8 mouse cellular contexts compared by ENCODE assay signal in genomic region chr1:180550770-180551169, GRCm38 (mm10). TPM values are rescaled to one million over a fixed set of nuclear protein-coding genes. Genes with fewer than 3 reads are reported as not detected.
DNase-seq lines count a peak whose midpoint lies in the region; ATAC-seq lines count a peak whose summit lies in the region.

No protein-coding gene starts in this region.

- no peak overlapping the region for H3K27ac ChIP-seq in kidney, embryonic 14.5 days (ENCODE audit: low read depth, low read length)
- no peak overlapping the region for H3K27ac ChIP-seq in midbrain, embryonic 13.5 days

- H3K4me3 ChIP-seq in kidney, embryonic 14.5 days (ENCODE audit: low read length), result no peak overlapping the region
- H3K4me3 ChIP-seq in midbrain, embryonic 13.5 days (replicated peaks), result no peak overlapping the region

- peak; percentile 43 for DNase-seq in gastrocnemius, postnatal 10 days
- no peak for DNase-seq in gastrocnemius, adult 8-10 months (ENCODE audit: low spot score in 2 of 2)
- DNase-seq in NIH3T3 (ENCODE audit: low read depth), result peak; percentile 73
- DNase-seq in embryo, embryonic 11.5 days (ENCODE audit: low read depth, low spot score), result peak; percentile 34
- no peak for DNase-seq in right cerebral cortex, postnatal 14 days
- DNase-seq in spleen, postnatal 14 days (ENCODE audit: low spot score in 2 of 2), result no peak

- peak; percentile 53; the same call in 1 of the 2 replicates for ATAC-seq in kidney, embryonic 14.5 days (ENCODE audit: low FRiP score, low TSS enrichment)
- peak; percentile 62 for ATAC-seq in midbrain, embryonic 13.5 days

- peaks cover 11% of the 10 kb centered on the region for H3K4me1 ChIP-seq in kidney, embryonic 14.5 days (ENCODE audit: control insufficient read depth, insufficient read depth, low read length)
- H3K4me1 ChIP-seq in midbrain, embryonic 13.5 days (replicated peaks), result peaks cover 23% of the 10 kb centered on the region

- no peak overlapping the region for H3K9ac ChIP-seq in kidney, embryonic 14.5 days (ENCODE audit: low read depth, low read length)
- H3K9ac ChIP-seq in midbrain, embryonic 13.5 days (replicated peaks), result no peak overlapping the region

- 8% methylated on average over 5 of the region's 5 CpGs for WGBS in kidney, embryonic 14.5 days
- WGBS in midbrain, embryonic 13.5 days, result 13% methylated on average over 5 of the region's 5 CpGs

- 0 out of 2 replicates have a peak, but pooled peaks cover 2% of the 10 kb centered on the region for H3K27me3 ChIP-seq in kidney, embryonic 14.5 days (ENCODE audit: control insufficient read depth, insufficient read depth, low read length)
- H3K27me3 ChIP-seq in midbrain, embryonic 13.5 days, result peaks cover 27% of the 10 kb centered on the region

- no peaks in the 10 kb centered on the region for H3K9me3 ChIP-seq in kidney, embryonic 14.5 days (ENCODE audit: control insufficient read depth, low read length)
- H3K9me3 ChIP-seq in midbrain, embryonic 13.5 days, result no peaks in the 10 kb centered on the region

- H3K36me3 ChIP-seq in kidney, embryonic 14.5 days (ENCODE audit: control insufficient read depth, insufficient read depth, low read length), result no peaks in the 10 kb centered on the region
- H3K36me3 ChIP-seq in midbrain, embryonic 13.5 days, result no peaks in the 10 kb centered on the region

- no peak overlapping the region for H3K4me2 ChIP-seq in kidney, embryonic 14.5 days (replicated peaks; ENCODE audit: low read depth, low read length)
- H3K4me2 ChIP-seq in midbrain, embryonic 13.5 days (replicated peaks), result no peak overlapping the region

RNA-seq across cellular contexts. Expression of gene Parp1, which starts 18.0 kb away (rescaled TPM):
- total RNA-seq in gastrocnemius, postnatal 10 days (2021), result 10 to 100 TPM; 58.0 to 63.8 TPM
- total RNA-seq in gastrocnemius, adult 8-10 months (2022), result 10 to 100 TPM; 52.8 to 68.4 (median 58.4) TPM
- polyA plus RNA-seq in kidney, embryonic 14.5 days (2014; fragmentation: Nextera tagmentation; extraction: Ambion mirVana), result 110 and 165 TPM in 2 replicates
- 135 and 140 TPM in 2 replicates for polyA plus RNA-seq in midbrain, embryonic 13.5 days (2015; fragmentation: Nextera tagmentation; extraction: Ambion mirVana)

Comparison
In these comparisons a context has a peak if more than half of its experiments do, and no peak if none do; other contexts are left out.
1. DNase-seq: peak in gastrocnemius, postnatal 10 days (single experiment), NIH3T3 (single experiment) and embryo, embryonic 11.5 days (single experiment); none in gastrocnemius, adult 8-10 months (0 of 2), right cerebral cortex, postnatal 14 days (single experiment) and spleen, postnatal 14 days (0 of 2).